Mouse (Mus musculus) heart, embryonic 14.5 days (tissue): ENCODE measurements at regions not wholly inside any gene's neighbourhood (a gene's known extent, or its start where the extent isn't known, plus 50 kb on each side); places are given as distances from the start of the nearest gene placed in this dataset.

Experiments
- ATAC-seq: fragments of 200-750 bp; cut with Nextera tagmentation; 2 replicates; pipeline ENCODE4 v1.8.0; 2017; ENCODE audit warnings: low read depth, moderate TSS enrichment; ENCODE audit not compliant: insufficient number of reproducible peaks, insufficient read depth, low FRiP score
- H3K27ac ChIP-seq, 2 experiments: fragments of 200-500 bp in 1 of 2; fragments of 300-500 bp in 1 of 2; sonication (generic) in 1 of 2; replicated peaks in 1 of 2; 2 replicates each; pipeline ENCODE4 v1.5.1; 2012 to 2014; ENCODE audit warnings: low read depth in 2 of 2, low read length in 2 of 2, control low read depth in 1 of 2, mild to moderate bottlenecking in 1 of 2, mixed read lengths in 1 of 2; ENCODE audit not compliant: control insufficient read depth in 1 of 2, insufficient read depth in 1 of 2
- H3K27me3 ChIP-seq: fragments of 300-500 bp; sonication (generic); 2 replicates; pipeline ENCODE4 v1.6.1; 2014; ENCODE audit warnings: mild to moderate bottlenecking, low read length, control low read depth; ENCODE audit not compliant: control insufficient read depth, insufficient read depth
- H3K36me3 ChIP-seq: fragments of 300-500 bp; sonication (generic); 2 replicates; pipeline ENCODE4 v1.6.1; 2014; ENCODE audit warnings: mild to moderate bottlenecking, control low read depth, low read length, mixed read lengths; ENCODE audit not compliant: control insufficient read depth, insufficient read depth
- H3K4me1 ChIP-seq, 2 experiments: fragments of 200-500 bp in 1 of 2; fragments of 300-500 bp in 1 of 2; sonication (generic) in 1 of 2; 2 replicates each; pipeline ENCODE4 v1.6.1; 2012 to 2014; ENCODE audit warnings: low read length in 2 of 2, control low read depth in 1 of 2, mixed read lengths in 1 of 2; ENCODE audit not compliant: control insufficient read depth in 2 of 2, insufficient read depth in 2 of 2
- H3K4me2 ChIP-seq: fragments of 300-500 bp; sonication (generic); 2 replicates; pipeline ENCODE4 v1.6.1; 2014; ENCODE audit warnings: mild to moderate bottlenecking, low read length
- H3K4me3 ChIP-seq, 2 experiments: fragments of 200-500 bp in 1 of 2; fragments of 300-500 bp in 1 of 2; sonication (generic) in 1 of 2; 2 replicates each; pipeline ENCODE4 v1.5.1; 2012 to 2014; ENCODE audit warnings: low read length in 2 of 2, mild to moderate bottlenecking in 2 of 2, control low read depth in 1 of 2, low read depth in 1 of 2, moderate library complexity in 1 of 2; ENCODE audit not compliant: control insufficient read depth in 1 of 2, insufficient read depth in 1 of 2
- H3K9ac ChIP-seq: fragments of 300-500 bp; sonication (generic); 2 replicates; pipeline ENCODE4 v1.6.1; 2014; ENCODE audit warnings: mild to moderate bottlenecking, low read length
- H3K9me3 ChIP-seq: fragments of 300-500 bp; sonication (generic); 2 replicates; pipeline ENCODE4 v1.6.1; 2016; ENCODE audit warnings: low read length, control low read depth; ENCODE audit not compliant: control insufficient read depth
- WGBS: fragments of 180-500 bp; shearing (Covaris S2); extraction: QIAGEN DNeasy Blood & Tissue Kit; methylation state at CpG from one replicate; pipeline ENCODE4 v1.1.7; 2014; 5-methylcytosine and 5-hydroxymethylcytosine counted together

DNA sequence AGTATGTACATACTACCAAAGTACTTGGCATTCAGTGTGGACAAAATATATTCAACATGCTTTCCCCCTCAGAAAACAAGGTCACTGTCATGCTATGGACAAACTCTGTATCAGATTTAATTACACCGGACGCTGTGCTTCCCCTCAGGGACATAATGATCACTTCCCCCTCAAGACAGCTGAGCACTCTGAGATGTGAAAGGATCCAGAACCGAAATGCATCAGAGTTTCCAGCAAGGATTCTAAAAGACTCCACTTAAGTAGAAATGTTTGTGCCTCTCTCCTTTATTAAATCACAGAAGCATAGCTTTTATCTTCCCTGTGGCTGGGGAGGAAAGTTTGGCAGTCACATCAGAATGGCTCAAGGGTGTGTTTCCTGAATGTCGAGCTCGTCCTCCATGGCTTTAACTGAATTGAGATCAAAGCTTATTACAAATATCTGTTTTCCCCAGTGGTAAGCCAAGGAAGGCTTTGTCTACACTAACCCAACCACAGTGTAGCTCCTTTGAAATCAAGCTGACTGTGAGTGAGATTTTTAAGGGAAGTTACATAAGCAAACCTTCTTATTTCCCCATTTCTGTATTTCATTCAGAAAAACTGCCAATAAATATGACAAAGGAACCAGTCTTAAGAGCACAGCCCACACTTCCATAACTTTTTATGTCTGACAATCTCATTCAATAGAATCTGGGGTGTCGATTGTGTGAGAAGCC, 161.2 kb downstream of the Cth start:
- no peaks in the 10 kb centered on the region for H3K36me3 ChIP-seq
- H3K4me3 ChIP-seq: no peak overlapping the region
- H3K9me3 ChIP-seq: no peaks in the 10 kb centered on the region
- 15% methylated on average over 6 of the region's 6 CpGs for WGBS
- ATAC-seq: no peak
- H3K4me2 ChIP-seq: peak overlapping the region; percentile 23; the same call in 1 of the 2 replicates
- no peak overlapping the region for H3K9ac ChIP-seq
- H3K4me1 ChIP-seq: peaks cover 2 to 13% of the 10 kb centered on the region in 2 experiments; a peak in 3 of 4 replicates
- H3K27ac ChIP-seq: peak overlapping the region; percentile 41 to 50; a peak in 3 of 4 replicates
- no peaks in the 10 kb centered on the region for H3K27me3 ChIP-seq

GRCm38 (mm10) chr3:157759856-157760255, 165.0 kb downstream of the Cth start:
- peaks cover 2 to 16% of the 10 kb centered on the region in 2 experiments; a peak in 3 of 4 replicates for H3K4me1 ChIP-seq
- no peak overlapping the region for H3K27ac ChIP-seq
- no peaks in the 10 kb centered on the region for H3K36me3 ChIP-seq
- ATAC-seq: no peak
- H3K27me3 ChIP-seq: no peaks in the 10 kb centered on the region
- WGBS: 87% methylated on average over 1 of the region's 1 CpGs
- no peak overlapping the region for H3K4me3 ChIP-seq
- 0 out of 2 replicates have a peak, but pooled peaks cover 3% of the 10 kb centered on the region for H3K9me3 ChIP-seq
- no peak overlapping the region for H3K4me2 ChIP-seq
- no peak overlapping the region for H3K9ac ChIP-seq

DNA sequence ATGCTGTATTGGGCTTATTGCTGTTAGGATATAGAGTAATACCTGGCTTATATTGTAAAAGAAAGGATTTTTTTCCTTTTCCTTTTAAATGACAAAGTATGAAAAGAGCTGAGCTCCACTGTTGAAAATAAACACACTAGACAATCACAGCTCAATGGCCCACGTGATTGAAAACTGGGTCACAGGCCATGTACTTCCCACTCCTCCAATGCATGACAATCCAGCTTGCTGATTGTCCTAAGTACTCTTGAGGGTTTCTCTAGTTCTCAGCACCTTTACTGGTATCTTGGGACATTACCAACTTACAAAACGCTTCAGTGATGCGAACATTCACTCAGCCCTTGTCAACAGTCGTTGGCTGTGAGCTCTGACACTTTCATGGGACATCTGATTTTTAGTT, 170.1 kb downstream of the Cth start:
- WGBS: 26% methylated on average over 4 of the region's 4 CpGs
- Histone ChIP-seq H3K4me1 (peaks cover 0 to 6% of the 10 kb centered on the region in 2 experiments; a peak in 1 of 4 replicates), H3K27me3 (no peaks in the 10 kb centered on the region), H3K4me2 (no peak overlapping the region), H3K9me3 (0 out of 2 replicates have a peak, but pooled peaks cover 3% of the 10 kb centered on the region), H3K27ac (no peak overlapping the region), H3K36me3 (no peaks in the 10 kb centered on the region), H3K4me3 (no peak overlapping the region), H3K9ac (no peak overlapping the region)
- ATAC-seq: no peak

DNA sequence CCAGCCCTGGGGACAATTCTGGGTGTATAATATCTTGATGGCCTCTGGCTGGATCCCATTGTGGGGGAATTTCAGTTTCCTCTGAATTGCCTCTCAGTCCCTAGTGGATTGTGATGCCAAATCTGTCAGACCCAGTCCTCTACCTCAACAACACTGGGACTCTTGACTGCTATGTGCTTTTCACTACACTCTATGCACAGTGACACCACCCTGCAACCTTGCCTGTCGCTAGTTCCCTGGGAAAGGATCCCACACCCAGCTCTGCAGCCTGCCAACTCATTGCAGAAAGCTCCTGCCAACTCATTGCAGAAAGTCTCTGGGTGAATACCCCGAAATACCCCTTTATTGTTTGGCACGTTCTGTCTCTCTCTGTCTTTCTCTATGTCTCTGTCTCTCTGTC, 174.6 kb downstream of the Cth start:
- no peak for ATAC-seq

DNA sequence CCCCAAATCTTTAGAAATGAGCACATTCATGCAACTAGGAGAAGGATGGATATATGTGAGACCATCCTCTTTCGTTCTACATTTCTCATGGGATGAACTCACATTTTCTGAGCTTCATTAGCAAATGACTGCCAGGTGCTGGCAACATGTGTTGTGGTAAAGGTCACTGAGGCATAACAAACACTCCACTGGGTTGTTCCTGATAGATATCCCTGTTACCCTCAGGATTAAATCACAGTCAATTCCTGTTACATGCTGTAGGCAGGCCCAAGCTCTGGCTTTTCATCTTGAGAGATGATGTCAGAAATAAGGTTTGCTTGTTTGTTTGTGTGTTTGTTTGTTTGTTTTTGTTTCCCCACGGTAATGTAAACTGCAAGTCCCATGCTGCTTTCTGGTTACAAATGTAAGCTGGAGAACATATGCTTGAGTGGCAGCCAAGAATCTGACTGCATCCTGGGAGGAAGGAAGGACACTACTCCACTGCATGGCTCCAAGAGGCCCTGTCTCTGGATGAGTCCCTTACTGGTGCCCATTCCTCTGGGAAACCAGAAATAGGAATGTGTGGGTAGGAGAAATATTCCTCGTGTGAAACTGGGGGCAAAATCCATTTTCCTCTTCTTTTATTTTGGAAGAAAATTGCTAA, 176.4 kb downstream of the Cth start:
- Histone ChIP-seq H3K4me3 (no peak overlapping the region), H3K9ac (no peak overlapping the region), H3K27me3 (no peaks in the 10 kb centered on the region), H3K9me3 (no peaks in the 10 kb centered on the region), H3K27ac (no peak overlapping the region), H3K36me3 (no peaks in the 10 kb centered on the region), H3K4me2 (no peak overlapping the region), H3K4me1 (no peaks in the 10 kb centered on the region)
- ATAC-seq: no peak
- WGBS: 62% methylated on average over 3 of the region's 3 CpGs

More for the DNA sequence above, 174.6 kb downstream of the Cth start:
- H3K27me3 ChIP-seq: no peaks in the 10 kb centered on the region
- H3K9me3 ChIP-seq: no peaks in the 10 kb centered on the region
- H3K27ac ChIP-seq: no peak overlapping the region
- no peak overlapping the region for H3K9ac ChIP-seq
- no peak overlapping the region for H3K4me3 ChIP-seq
- H3K36me3 ChIP-seq: no peaks in the 10 kb centered on the region
- peaks cover 0 to 6% of the 10 kb centered on the region in 2 experiments; a peak in 1 of 4 replicates for H3K4me1 ChIP-seq
- whole genome bisulfite sequencing: 85% methylated on average over 3 of the region's 3 CpGs
- H3K4me2 ChIP-seq: no peak overlapping the region

- ATAC-seq: no peak
- H3K27me3 ChIP-seq: no peaks in the 10 kb centered on the region
- H3K36me3 ChIP-seq: no peaks in the 10 kb centered on the region
- H3K27ac ChIP-seq: no peak overlapping the region
- 61% methylated on average over 1 of the region's 1 CpGs for WGBS
- H3K4me3 ChIP-seq: no peak overlapping the region
- no peak overlapping the region for H3K9ac ChIP-seq
- no peaks in the 10 kb centered on the region for H3K9me3 ChIP-seq
- peaks cover 2 to 4% of the 10 kb centered on the region in 2 experiments; a peak in 2 of 4 replicates for H3K4me1 ChIP-seq
- no peak overlapping the region for H3K4me2 ChIP-seq
Measured at GRCm38 (mm10) chr3:157743000-157743399, 176.3 kb downstream of the Ptger3 start.

DNA sequence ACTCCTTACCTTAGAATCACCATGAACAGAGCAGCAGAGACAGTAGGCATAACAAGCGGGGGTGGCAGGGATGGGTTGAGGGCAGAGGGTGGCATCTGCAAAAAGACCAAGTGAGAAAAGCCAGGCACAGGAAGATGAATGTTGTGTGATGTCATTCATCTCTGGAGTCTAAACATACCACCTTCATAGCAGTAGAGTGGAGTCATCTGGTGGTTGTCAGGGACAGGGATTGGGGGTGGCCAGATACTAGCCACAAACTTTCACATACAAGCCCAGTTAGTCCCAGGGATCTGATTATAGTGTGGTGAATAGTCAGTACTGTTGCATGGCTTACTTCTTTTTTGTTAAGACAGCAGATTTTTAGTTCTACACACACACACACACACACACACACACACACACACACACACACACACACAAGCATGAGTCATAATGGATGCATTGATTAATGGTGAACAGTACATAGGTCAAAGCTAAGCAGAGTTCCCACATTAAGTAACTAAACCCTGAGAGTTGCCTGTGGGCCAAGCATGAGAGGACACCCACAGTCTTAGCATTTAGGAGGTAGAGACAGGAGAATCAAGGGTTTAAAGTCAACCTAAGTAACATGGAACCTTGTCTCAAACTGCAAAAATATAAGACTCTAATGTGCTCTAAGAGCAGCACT, 173.1 kb downstream of the Ptger3 start:
- H3K9me3 ChIP-seq: no peaks in the 10 kb centered on the region
- peaks cover 2 to 4% of the 10 kb centered on the region in 2 experiments; a peak in 2 of 4 replicates for H3K4me1 ChIP-seq
- H3K9ac ChIP-seq: no peak overlapping the region
- H3K27ac ChIP-seq: 0 out of 4 replicates have a peak overlapping the region, but pooled peaks of 1 of the 2 experiments have one; percentile 19
- H3K36me3 ChIP-seq: no peaks in the 10 kb centered on the region
- H3K4me2 ChIP-seq: no peak overlapping the region
- H3K27me3 ChIP-seq: no peaks in the 10 kb centered on the region
- 42% methylated on average over 1 of the region's 1 CpGs for WGBS
- no peak overlapping the region for H3K4me3 ChIP-seq
- ATAC-seq: no peak
